Mouse (Mus musculus) bone marrow macrophage, adult 2 months (primary cell): ENCODE data around the gene Strn. TPM values are rescaled to one million over a fixed set of nuclear protein-coding genes. Genes with fewer than 3 reads are reported as not detected.

Experiments used
- H3K27ac ChIP-seq: 2 replicates; pipeline ENCODE4 v1.5.1; 2012; ENCODE audit warnings: low read depth, low read length; ENCODE audit not compliant: insufficient read depth
- H3K4me1 ChIP-seq: 2 replicates; pipeline ENCODE4 v1.6.1; 2012; ENCODE audit warnings: low read length; ENCODE audit not compliant: control insufficient read depth, insufficient read depth
- H3K4me3 ChIP-seq: 2 replicates; pipeline ENCODE4 v1.5.1; 2012; ENCODE audit warnings: mild to moderate bottlenecking, low read length, moderate library complexity; ENCODE audit not compliant: insufficient read depth
- CTCF ChIP-seq: IDR thresholded peaks from 2 replicates; pipeline ENCODE4 v1.5.1; 2012; ENCODE audit warnings: low read depth, mild to moderate bottlenecking, low read length, moderate library complexity
- POLR2A ChIP-seq: IDR thresholded peaks from 2 replicates; pipeline ENCODE4 v1.6.1; 2012; ENCODE audit warnings: mild to moderate bottlenecking, low read depth, low read length, borderline replicate concordance
- polyA plus RNA-seq: library from polyadenylated mRNA; stranded (reverse); fragments of >200 nt; gene quantifications from 2 replicates; pipeline ENCODE4 v1.2.4, GENCODE M21; 2012; ENCODE audit not compliant: missing spikeins, insufficient read depth, insufficient read length

Gene Strn
- polyA plus RNA-seq, 1 experiment = 18.7 TPM

GRCm38 (mm10) chr17:78608135-78608670 lies 128.8 kb downstream of the Strn start:
- TF ChIP-seq CTCF (no peak), POLR2A (no peak)

DNA sequence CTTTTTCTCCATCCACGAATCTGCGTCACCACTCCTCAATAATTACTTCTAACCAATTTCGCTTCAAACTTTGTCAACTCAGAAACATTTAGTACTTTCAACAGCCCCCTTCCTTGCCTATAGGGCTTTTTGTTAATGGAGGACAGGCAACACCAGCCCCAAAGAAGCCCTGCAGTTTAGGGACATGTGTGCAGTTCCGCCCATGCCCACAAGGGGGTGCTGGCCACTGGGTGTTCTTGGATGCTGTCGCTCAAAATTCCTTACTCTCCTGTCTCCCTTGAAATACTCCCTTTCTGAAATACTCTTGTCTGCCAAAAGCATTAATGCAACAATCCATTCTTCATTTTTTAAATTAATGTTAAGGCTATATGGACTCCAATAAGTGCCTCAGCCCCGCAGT lies 132.6 kb downstream of the Strn start:
- Histone ChIP-seq H3K4me3 (no peak overlapping the region), H3K27ac (no peak overlapping the region), H3K4me1 (no peaks in the 10 kb centered on the region)
- peak; percentile 80 for TF ChIP-seq CTCF
- TF ChIP-seq POLR2A = no peak

More at GRCm38 (mm10) chr17:78608135-78608670, 128.8 kb downstream of the Strn start:
- Histone ChIP-seq H3K4me3 (no peak overlapping the region), H3K4me1 (no peaks in the 10 kb centered on the region), H3K27ac (no peak overlapping the region)

- H3K4me1 ChIP-seq = no peaks in the 10 kb centered on the region
- TF ChIP-seq POLR2A (no peak), CTCF (peak; percentile 48)
- no peak overlapping the region for H3K27ac ChIP-seq
- H3K4me3 ChIP-seq = no peak overlapping the region
These were observed 133.1 kb downstream of the Strn start for GRCm38 (mm10) chr17:78603872-78604271.

GRCm38 (mm10) chr17:78602316-78602715 lies 134.7 kb downstream of the Strn start:
- TF ChIP-seq CTCF = no peak
- no peak for TF ChIP-seq POLR2A
- H3K27ac ChIP-seq = no peak overlapping the region
- H3K4me1 ChIP-seq = no peaks in the 10 kb centered on the region
- H3K4me3 ChIP-seq = no peak overlapping the region

GRCm38 (mm10) chr17:78601601-78602000 lies 135.4 kb downstream of the Strn start:
- H3K4me3 ChIP-seq = no peak overlapping the region
- H3K4me1 ChIP-seq = no peaks in the 10 kb centered on the region
- H3K27ac ChIP-seq = no peak overlapping the region
- no peak for TF ChIP-seq CTCF
- TF ChIP-seq POLR2A = no peak

GRCm38 (mm10) chr17:78601042-78601441 lies 136.0 kb downstream of the Strn start:
- no peak overlapping the region for H3K27ac ChIP-seq
- no peaks in the 10 kb centered on the region for H3K4me1 ChIP-seq
- H3K4me3 ChIP-seq = no peak overlapping the region
- no peak for TF ChIP-seq CTCF
- no peak for TF ChIP-seq POLR2A

Other genes starting within 250 kb of the Strn start
- gene Vit, start 229.1 kb downstream of the Strn start, polyA plus RNA-seq = not detected in 2 replicates
- gene Heatr5b, start 98.2 kb upstream of the Strn start, polyA plus RNA-seq = 16.3 and 19.6 TPM in 2 replicates
- gene Gpatch11, start 98.4 kb upstream of the Strn start, polyA plus RNA-seq = 36.4 and 38.3 TPM in 2 replicates
- gene Eif2ak2, start 145.4 kb upstream of the Strn start, polyA plus RNA-seq = 45.8 and 51.8 TPM in 2 replicates
- gene Sult6b1, start 169.8 kb upstream of the Strn start, polyA plus RNA-seq = not detected in 2 replicates
- 27.6 and 31.0 TPM in 2 replicates for gene Cebpzos, start 179.3 kb upstream of the Strn start, polyA plus RNA-seq
- 20.7 and 27.8 TPM in 2 replicates for gene Cebpz, start 199.9 kb upstream of the Strn start, polyA plus RNA-seq
- gene Ndufaf7, start 199.9 kb upstream of the Strn start, polyA plus RNA-seq = 27.6 and 27.8 TPM in 2 replicates